Mouse (Mus musculus): ENCODE measurements around the gene Elof1.

DNA sequence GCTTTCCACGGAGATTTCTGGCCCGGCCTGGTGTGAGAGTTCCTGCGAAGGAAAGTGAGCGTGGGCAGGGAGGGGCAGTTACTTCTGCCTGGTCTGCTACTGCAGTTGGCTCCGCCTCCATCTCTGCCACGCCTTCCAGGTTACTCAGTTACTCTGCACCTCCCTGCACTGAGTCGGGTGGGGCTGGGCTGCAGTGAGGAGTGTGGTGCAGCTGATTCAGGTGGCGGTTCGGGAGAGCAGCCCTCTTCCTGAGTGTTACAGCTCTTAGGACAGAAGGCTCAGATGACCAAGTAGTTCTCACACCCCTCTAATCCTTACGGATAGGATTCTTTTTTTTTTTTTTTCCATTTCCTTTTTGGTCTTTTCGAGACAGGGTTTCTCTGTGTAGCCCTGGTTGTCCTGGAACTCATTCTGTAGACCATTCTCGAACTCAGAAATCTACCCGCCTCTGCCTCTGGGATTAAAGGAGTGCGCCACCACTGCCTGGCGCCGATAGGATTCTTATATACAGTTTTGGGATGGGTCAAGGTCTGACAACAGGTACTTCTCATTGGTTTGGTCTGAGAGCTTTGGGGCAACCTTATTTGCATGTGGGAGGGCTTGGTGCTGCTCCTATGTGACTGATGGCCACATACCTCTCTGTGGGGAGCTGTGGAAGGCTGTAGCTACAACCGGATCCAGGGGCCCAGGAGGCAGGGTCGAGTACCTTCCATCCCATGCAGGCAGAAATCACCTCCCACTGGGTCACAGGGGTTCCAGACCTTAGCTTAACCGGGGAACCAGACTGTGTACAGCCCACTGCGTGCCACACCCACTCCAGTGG lies 32.7 kb upstream of the Elof1 start:
- no peak for TF ChIP-seq CTCF (IDR thresholded peaks at IDR 0.05; ENCODE audit: insufficient read depth, low read depth, low read length)
- no peak for TF ChIP-seq POLR2A (IDR thresholded peaks at IDR 0.05; ENCODE audit: insufficient read depth, low read depth, low read length)
